Mouse (Mus musculus): ENCODE results near the gene Galp. TPM values are rescaled to one million over a fixed set of nuclear protein-coding genes. Genes with fewer than 3 reads are reported as not detected.
A peak's percentile ranks its signal among the peaks of the same experiment; 100 is the strongest.

The Galp gene
- polyA plus RNA-seq, 1 experiment from 2014 or later, result not detected

- Histone ChIP-seq H3K27ac (no peak overlapping the region), H3K9me3 (no peaks in the 10 kb centered on the region), H3K36me3 (peaks cover 48% of the 10 kb centered on the region), H3K4me1 (replicated peaks) (no peaks in the 10 kb centered on the region), H3K4me2 (no peak overlapping the region), H3K9ac (replicated peaks) (no peak overlapping the region), H3K27me3 (no peaks in the 10 kb centered on the region), H3K4me3 (replicated peaks) (no peak overlapping the region)
- no peak for ATAC-seq (ENCODE audit: insufficient number of reproducible peaks, insufficient read depth, low FRiP score, low TSS enrichment, low read depth)
Measured at GRCm38 (mm10) chr7:6179013-6179412, 17.9 kb upstream of the Galp start.

GRCm38 (mm10) chr7:6182882-6183281, 14.0 kb upstream of the Galp start:
- Histone ChIP-seq H3K4me2 (no peak overlapping the region), H3K9me3 (no peaks in the 10 kb centered on the region), H3K36me3 (peaks cover 72% of the 10 kb centered on the region), H3K4me1 (replicated peaks) (no peaks in the 10 kb centered on the region), H3K9ac (replicated peaks) (no peak overlapping the region), H3K27ac (no peak overlapping the region), H3K27me3 (no peaks in the 10 kb centered on the region), H3K4me3 (replicated peaks) (no peak overlapping the region)
- ATAC-seq (ENCODE audit: insufficient number of reproducible peaks, insufficient read depth, low FRiP score, low TSS enrichment, low read depth), result no peak

- WGBS, result 95% methylated on average over 19 of the region's 19 CpGs
- Histone ChIP-seq H3K4me3 (replicated peaks) (no peak overlapping the region), H3K27me3 (peaks cover 7% of the 10 kb centered on the region; the same call in 1 of the 2 replicates), H3K27ac (no peak overlapping the region), H3K9ac (replicated peaks) (no peak overlapping the region), H3K9me3 (no peaks in the 10 kb centered on the region), H3K4me1 (replicated peaks) (no peaks in the 10 kb centered on the region), H3K36me3 (peaks cover 72% of the 10 kb centered on the region), H3K4me2 (no peak overlapping the region)
- no peak for ATAC-seq (ENCODE audit: insufficient number of reproducible peaks, insufficient read depth, low FRiP score, low TSS enrichment, low read depth)
Measured at GRCm38 (mm10) chr7:6183802-6184201, 13.1 kb upstream of the Galp start.

GRCm38 (mm10) chr7:6184521-6184920, 12.4 kb upstream of the Galp start:
- H3K27ac ChIP-seq, result no peak overlapping the region
- H3K9ac ChIP-seq (replicated peaks), result no peak overlapping the region
- H3K4me2 ChIP-seq, result no peak overlapping the region
- WGBS, result 94% methylated on average over 8 of the region's 8 CpGs
- no peak for ATAC-seq (ENCODE audit: insufficient number of reproducible peaks, insufficient read depth, low FRiP score, low TSS enrichment, low read depth)
- no peak overlapping the region for H3K4me3 ChIP-seq (replicated peaks)
- peaks cover 14% of the 10 kb centered on the region for H3K27me3 ChIP-seq
- no peaks in the 10 kb centered on the region for H3K4me1 ChIP-seq (replicated peaks)
- H3K9me3 ChIP-seq, result no peaks in the 10 kb centered on the region
- H3K36me3 ChIP-seq, result peaks cover 75% of the 10 kb centered on the region

- 96% methylated on average over 1 of the region's 1 CpGs for WGBS
- H3K9ac ChIP-seq (replicated peaks), result no peak overlapping the region
- H3K27ac ChIP-seq, result no peak overlapping the region
- no peak for ATAC-seq (ENCODE audit: insufficient number of reproducible peaks, insufficient read depth, low FRiP score, low TSS enrichment, low read depth)
- H3K27me3 ChIP-seq, result peaks cover 15% of the 10 kb centered on the region
- no peak overlapping the region for H3K4me3 ChIP-seq (replicated peaks)
- H3K36me3 ChIP-seq, result peaks cover 77% of the 10 kb centered on the region
- no peaks in the 10 kb centered on the region for H3K9me3 ChIP-seq
- H3K4me2 ChIP-seq, result no peak overlapping the region
- no peaks in the 10 kb centered on the region for H3K4me1 ChIP-seq (replicated peaks)
Measured at GRCm38 (mm10) chr7:6185391-6185790, 11.5 kb upstream of the Galp start.

GRCm38 (mm10) chr7:6186176-6186575, 10.7 kb upstream of the Galp start:
- no peak overlapping the region for H3K27ac ChIP-seq
- H3K4me3 ChIP-seq (replicated peaks), result no peak overlapping the region
- H3K36me3 ChIP-seq, result peaks cover 73% of the 10 kb centered on the region
- no peak overlapping the region for H3K9ac ChIP-seq (replicated peaks)
- peaks cover 15% of the 10 kb centered on the region for H3K27me3 ChIP-seq
- H3K4me1 ChIP-seq (replicated peaks), result no peaks in the 10 kb centered on the region
- 87% methylated on average over 2 of the region's 2 CpGs for WGBS
- no peaks in the 10 kb centered on the region for H3K9me3 ChIP-seq
- H3K4me2 ChIP-seq, result no peak overlapping the region
- ATAC-seq (ENCODE audit: insufficient number of reproducible peaks, insufficient read depth, low FRiP score, low TSS enrichment, low read depth), result no peak

- H3K4me3 ChIP-seq (replicated peaks), result no peak overlapping the region
- 81% methylated on average over 2 of the region's 2 CpGs for WGBS
- no peak overlapping the region for H3K9ac ChIP-seq (replicated peaks)
- peaks cover 72% of the 10 kb centered on the region for H3K36me3 ChIP-seq
- H3K27me3 ChIP-seq, result peaks cover 15% of the 10 kb centered on the region
- H3K9me3 ChIP-seq, result no peaks in the 10 kb centered on the region
- ATAC-seq (ENCODE audit: insufficient number of reproducible peaks, insufficient read depth, low FRiP score, low TSS enrichment, low read depth), result no peak
- no peak overlapping the region for H3K4me2 ChIP-seq
- no peaks in the 10 kb centered on the region for H3K4me1 ChIP-seq (replicated peaks)
- H3K27ac ChIP-seq, result no peak overlapping the region
Measured at GRCm38 (mm10) chr7:6186756-6187155, 10.1 kb upstream of the Galp start.

GRCm38 (mm10) chr7:6189542-6189941, 7.3 kb upstream of the Galp start:
- no peak overlapping the region for H3K9ac ChIP-seq (replicated peaks)
- peaks cover 15% of the 10 kb centered on the region for H3K27me3 ChIP-seq
- 36% methylated on average over 45 of the region's 45 CpGs for WGBS
- H3K36me3 ChIP-seq, result peaks cover 60% of the 10 kb centered on the region
- no peak for ATAC-seq (ENCODE audit: insufficient number of reproducible peaks, insufficient read depth, low FRiP score, low TSS enrichment, low read depth)
- H3K9me3 ChIP-seq, result no peaks in the 10 kb centered on the region
- H3K27ac ChIP-seq, result no peak overlapping the region
- H3K4me3 ChIP-seq (replicated peaks), result no peak overlapping the region
- H3K4me2 ChIP-seq, result no peak overlapping the region
- no peaks in the 10 kb centered on the region for H3K4me1 ChIP-seq (replicated peaks)

- H3K4me3 ChIP-seq (replicated peaks), result no peak overlapping the region
- no peak for ATAC-seq (ENCODE audit: insufficient number of reproducible peaks, insufficient read depth, low FRiP score, low TSS enrichment, low read depth)
- WGBS, result 37% methylated on average over 3 of the region's 3 CpGs
- no peak overlapping the region for H3K27ac ChIP-seq
- no peak overlapping the region for H3K4me2 ChIP-seq
- H3K9me3 ChIP-seq, result no peaks in the 10 kb centered on the region
- H3K4me1 ChIP-seq (replicated peaks), result no peaks in the 10 kb centered on the region
- H3K36me3 ChIP-seq, result peaks cover 43% of the 10 kb centered on the region
- peaks cover 15% of the 10 kb centered on the region for H3K27me3 ChIP-seq
- no peak overlapping the region for H3K9ac ChIP-seq (replicated peaks)
Measured at GRCm38 (mm10) chr7:6191376-6191775, 5.5 kb upstream of the Galp start.

GRCm38 (mm10) chr7:6194129-6194528, 2.8 kb upstream of the Galp start:
- no peak overlapping the region for H3K9ac ChIP-seq (replicated peaks)
- peaks cover 5% of the 10 kb centered on the region for H3K27me3 ChIP-seq
- WGBS, result 19% methylated on average over 5 of the region's 5 CpGs
- H3K27ac ChIP-seq, result no peak overlapping the region
- H3K4me3 ChIP-seq (replicated peaks), result no peak overlapping the region
- H3K9me3 ChIP-seq, result no peaks in the 10 kb centered on the region
- H3K36me3 ChIP-seq, result peaks cover 16% of the 10 kb centered on the region
- no peak overlapping the region for H3K4me2 ChIP-seq
- H3K4me1 ChIP-seq (replicated peaks), result no peaks in the 10 kb centered on the region
- ATAC-seq (ENCODE audit: insufficient number of reproducible peaks, insufficient read depth, low FRiP score, low TSS enrichment, low read depth), result peak; percentile 87

- no peak overlapping the region for H3K4me2 ChIP-seq
- ATAC-seq (ENCODE audit: insufficient number of reproducible peaks, insufficient read depth, low FRiP score, low TSS enrichment, low read depth), result no peak
- H3K9me3 ChIP-seq, result peaks cover 9% of the 10 kb centered on the region
- no peak overlapping the region for H3K9ac ChIP-seq (replicated peaks)
- H3K4me3 ChIP-seq (replicated peaks), result no peak overlapping the region
- no peak overlapping the region for H3K27ac ChIP-seq
- no peaks in the 10 kb centered on the region for H3K27me3 ChIP-seq
- H3K4me1 ChIP-seq (replicated peaks), result no peaks in the 10 kb centered on the region
- H3K36me3 ChIP-seq, result no peaks in the 10 kb centered on the region
- WGBS, result 50% methylated on average over 2 of the region's 2 CpGs
Measured at GRCm38 (mm10) chr7:6195777-6196176, 1.1 kb upstream of the Galp start.

GRCm38 (mm10) chr7:6204200-6204599, 7.3 kb downstream of the Galp start:
- no peaks in the 10 kb centered on the region for H3K36me3 ChIP-seq
- H3K27ac ChIP-seq, result no peak overlapping the region
- 71% methylated on average over 3 of the region's 3 CpGs for WGBS
- no peak overlapping the region for H3K4me3 ChIP-seq (replicated peaks)
- H3K27me3 ChIP-seq, result no peaks in the 10 kb centered on the region
- ATAC-seq (ENCODE audit: insufficient number of reproducible peaks, insufficient read depth, low FRiP score, low TSS enrichment, low read depth), result no peak
- H3K9ac ChIP-seq (replicated peaks), result no peak overlapping the region
- no peaks in the 10 kb centered on the region for H3K4me1 ChIP-seq (replicated peaks)
- H3K9me3 ChIP-seq, result peaks cover 9% of the 10 kb centered on the region
- H3K4me2 ChIP-seq, result no peak overlapping the region

Measured in limb, embryonic 12.5 days (tissue).